Mouse (Mus musculus): Measurements from ENCODE around the gene Nrf1.

The Nrf1 gene

DNA sequence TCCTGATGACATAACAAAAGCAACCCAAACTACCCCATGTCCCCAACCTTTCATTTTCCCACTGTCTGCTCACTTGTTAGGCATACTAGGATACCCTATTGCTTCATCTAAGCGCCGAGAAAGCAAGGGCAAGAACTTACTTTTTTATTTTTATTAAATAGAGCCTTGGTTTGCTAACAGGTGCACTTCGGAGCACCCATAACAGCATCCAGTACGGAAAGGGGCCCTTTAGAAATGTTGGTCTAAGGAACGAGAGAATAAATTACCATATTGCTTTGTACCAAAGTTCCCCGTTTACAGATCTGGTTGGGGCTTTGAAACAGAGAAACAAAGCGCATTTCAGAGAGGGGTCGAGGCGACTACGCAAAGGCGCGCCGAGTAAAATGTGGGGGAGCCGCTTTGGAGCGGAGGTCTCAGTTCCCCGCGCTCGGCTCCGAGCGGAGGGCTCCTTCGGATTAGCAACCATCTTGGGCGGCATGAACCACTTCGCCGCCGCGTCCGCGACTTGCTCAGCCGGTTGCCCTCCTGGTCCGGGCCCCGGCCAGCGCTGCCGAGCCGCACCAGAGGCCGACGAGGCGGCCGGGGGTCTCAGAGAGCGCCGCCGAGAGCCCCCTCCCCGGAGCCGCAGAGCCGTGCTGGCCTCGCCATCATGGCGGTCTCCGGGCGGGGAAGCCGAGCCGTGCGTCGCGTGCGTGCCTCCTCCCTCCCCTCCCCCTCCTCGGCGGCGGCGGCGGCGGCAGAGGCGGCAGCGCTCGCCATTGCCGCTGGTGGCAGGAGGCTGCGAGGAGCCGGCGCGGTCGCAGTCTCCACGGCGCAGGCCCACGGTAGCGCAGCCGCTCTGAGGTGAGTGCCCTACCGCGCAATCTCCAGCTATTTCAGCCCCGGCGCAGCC lies at the start of gene Nrf1:
Gene Nrf1, plus strand, starts transcription at position 718 of the 892 bp plus-strand sequence.
- DNase-seq: peak; percentile 94

DNA sequence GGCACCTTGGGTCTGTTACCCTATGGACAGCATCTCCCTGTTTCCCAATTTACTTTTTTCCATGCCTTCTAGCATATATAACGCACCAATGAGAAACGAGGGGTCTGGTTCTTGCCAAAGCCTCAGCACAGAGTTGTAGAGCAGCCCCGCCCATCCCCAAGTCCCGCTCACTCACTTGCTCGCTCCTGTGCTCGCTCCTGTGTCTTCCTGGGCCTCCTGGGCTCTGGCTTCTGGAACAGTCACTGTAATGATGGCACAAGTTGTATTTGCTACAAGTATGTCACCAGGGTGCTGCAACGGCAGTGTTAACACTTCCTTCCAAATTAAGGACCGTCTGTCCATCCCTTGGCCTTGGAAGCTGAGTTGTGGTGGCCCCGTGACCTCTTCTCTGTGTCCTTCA lies 49.6 kb upstream of the Nrf1 start:
- DNase-seq: no peak

- no peak for DNase-seq
These were observed 49.0 kb upstream of the Nrf1 start for GRCm38 (mm10) chr6:29998771-29999170.

- DNase-seq: no peak
These were observed 45.2 kb upstream of the Nrf1 start for GRCm38 (mm10) chr6:30002628-30003027.

- DNase-seq: no peak
These were observed 41.9 kb upstream of the Nrf1 start for GRCm38 (mm10) chr6:30005851-30006250.

GRCm38 (mm10) chr6:30009204-30009603 lies 38.6 kb upstream of the Nrf1 start:
- no peak for DNase-seq

- no peak for DNase-seq
These were observed 34.3 kb upstream of the Nrf1 start for GRCm38 (mm10) chr6:30013520-30013919.

DNA sequence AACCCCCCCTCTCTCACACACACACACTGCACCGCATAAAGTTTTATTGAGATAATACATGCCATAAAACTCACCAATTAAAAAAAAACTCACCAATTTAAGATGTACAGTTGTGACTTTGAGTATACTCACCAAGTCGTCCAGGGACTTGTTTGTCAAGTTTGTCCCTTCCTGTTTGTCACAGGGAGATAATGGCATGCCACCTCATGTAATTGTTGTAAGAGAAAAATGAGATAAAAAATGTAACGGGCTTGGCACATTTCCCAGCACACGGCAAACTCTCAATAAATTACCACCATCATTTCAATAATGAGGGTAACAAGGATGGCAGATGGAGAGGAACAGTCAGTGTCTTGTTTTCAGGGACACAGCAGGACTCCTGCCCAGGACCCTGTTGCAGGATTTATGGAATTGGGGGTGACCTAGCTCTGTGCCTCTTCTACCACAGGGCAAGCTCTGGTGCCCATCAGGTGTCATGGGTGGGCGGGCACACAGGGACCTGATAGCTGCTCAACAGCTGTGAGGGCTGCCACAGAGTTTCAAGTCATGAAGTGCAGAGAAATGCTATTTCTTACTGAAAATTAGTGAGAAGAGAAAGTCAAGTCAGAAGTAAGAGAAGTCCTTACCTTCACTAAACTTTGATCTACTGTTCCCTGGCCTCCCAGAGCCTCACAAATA lies 33.5 kb upstream of the Nrf1 start:
- no peak for DNase-seq

- DNase-seq: no peak
These were observed 26.5 kb upstream of the Nrf1 start for GRCm38 (mm10) chr6:30021241-30021640.

DNA sequence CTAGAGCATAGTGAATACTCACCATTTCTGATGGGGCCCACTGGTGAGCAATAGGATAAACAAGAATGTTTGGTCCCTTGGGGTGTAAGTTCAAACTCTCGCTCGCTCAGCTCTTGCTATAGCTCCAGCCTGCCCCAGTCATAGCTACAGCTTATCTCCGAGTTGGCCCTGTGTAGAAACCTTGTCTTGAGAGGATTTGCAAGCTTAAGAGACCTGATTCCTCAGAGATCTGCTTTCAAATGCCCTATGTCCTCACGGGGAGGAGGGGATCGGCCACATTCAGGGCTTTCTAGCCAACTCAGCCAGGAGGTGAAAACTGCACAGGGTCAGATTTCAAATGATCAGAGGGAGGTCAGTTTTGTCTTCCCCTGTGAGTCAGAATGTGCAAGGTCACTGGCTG lies 26.1 kb upstream of the Nrf1 start:
- DNase-seq: peak; percentile 23

DNA sequence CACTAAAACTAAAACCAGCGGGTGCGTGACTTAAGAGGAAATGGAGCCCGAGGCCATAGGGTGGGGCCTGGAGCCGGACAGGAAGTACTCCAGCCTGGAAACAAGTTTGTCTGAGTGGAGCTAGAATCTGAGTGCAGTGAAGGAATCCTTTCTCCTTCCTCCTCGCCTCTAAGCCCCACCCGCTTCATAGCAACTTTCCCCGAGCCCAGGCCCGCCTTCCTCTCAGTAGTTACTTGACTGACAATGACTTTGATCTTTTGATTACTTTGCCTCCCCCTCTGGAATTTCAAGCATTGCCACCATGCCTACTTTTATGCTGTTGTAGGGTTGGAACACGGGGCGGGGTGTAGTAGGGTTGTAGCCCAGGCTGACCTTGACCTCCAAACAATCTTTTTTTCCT lies 21.0 kb upstream of the Nrf1 start:
- DNase-seq: peak; percentile 45

DNA sequence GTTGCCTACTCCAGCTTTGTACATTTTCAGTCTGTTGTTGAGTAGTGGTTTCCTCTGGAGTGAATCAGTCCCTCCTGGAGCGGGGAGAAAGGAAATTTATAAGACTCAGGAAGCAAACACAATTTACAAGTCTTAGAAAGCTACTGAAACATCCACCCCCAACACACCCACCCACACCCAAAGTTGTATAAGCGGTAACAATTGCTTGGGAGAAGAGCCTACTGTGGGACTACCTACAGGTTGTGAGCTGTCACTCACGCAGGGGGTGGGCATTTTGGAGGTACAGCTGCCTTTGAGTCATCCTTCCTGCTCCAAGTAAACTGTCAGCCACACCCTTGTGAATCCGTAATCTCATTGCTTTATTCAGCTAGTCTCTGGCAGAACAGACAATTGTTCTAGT lies 19.4 kb upstream of the Nrf1 start:
- DNase-seq: no peak

GRCm38 (mm10) chr6:30035112-30035511 lies 12.7 kb upstream of the Nrf1 start:
- no peak for DNase-seq

GRCm38 (mm10) chr6:30041498-30041897 lies 6.3 kb upstream of the Nrf1 start:
- DNase-seq: no peak

DNA sequence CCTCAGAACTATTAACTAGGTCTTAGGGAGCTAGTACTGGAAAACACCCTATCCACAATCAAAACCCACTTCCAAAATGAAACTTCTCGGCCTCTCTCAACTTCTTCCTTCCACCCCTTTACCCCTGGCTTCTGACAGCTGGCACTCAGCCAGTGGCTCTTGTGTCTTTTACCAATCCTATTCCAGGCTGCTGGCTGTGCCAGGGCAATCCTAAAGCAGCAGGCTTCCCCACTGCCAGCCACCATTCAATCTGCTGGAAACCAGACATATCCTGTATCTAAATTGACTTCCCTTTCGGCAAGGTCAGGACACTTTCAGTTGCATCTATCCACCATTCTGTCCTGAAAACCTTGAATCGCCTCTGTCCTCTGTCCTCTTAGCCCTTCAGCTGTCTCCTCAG lies 5.3 kb upstream of the Nrf1 start:
- DNase-seq: no peak

DNA sequence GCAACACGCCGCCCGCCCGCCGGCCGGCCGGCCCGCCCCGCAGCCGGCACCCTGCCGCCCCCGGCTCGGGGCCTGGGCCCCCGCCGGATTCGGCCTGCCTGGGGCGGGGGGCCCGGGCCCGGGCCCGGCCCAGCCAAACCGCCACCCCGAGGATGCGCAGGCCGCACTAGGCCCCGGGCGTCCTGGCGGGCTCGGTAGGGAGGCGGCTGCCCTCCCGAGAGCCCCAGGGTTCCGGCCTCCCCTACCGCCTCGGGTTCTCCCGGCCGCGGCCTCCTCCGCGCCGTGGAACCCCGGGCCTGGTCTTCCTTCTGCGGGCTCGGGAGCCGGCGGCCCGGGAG lies 344 bp downstream of the Nrf1 start:
- no peak for DNase-seq

DNA sequence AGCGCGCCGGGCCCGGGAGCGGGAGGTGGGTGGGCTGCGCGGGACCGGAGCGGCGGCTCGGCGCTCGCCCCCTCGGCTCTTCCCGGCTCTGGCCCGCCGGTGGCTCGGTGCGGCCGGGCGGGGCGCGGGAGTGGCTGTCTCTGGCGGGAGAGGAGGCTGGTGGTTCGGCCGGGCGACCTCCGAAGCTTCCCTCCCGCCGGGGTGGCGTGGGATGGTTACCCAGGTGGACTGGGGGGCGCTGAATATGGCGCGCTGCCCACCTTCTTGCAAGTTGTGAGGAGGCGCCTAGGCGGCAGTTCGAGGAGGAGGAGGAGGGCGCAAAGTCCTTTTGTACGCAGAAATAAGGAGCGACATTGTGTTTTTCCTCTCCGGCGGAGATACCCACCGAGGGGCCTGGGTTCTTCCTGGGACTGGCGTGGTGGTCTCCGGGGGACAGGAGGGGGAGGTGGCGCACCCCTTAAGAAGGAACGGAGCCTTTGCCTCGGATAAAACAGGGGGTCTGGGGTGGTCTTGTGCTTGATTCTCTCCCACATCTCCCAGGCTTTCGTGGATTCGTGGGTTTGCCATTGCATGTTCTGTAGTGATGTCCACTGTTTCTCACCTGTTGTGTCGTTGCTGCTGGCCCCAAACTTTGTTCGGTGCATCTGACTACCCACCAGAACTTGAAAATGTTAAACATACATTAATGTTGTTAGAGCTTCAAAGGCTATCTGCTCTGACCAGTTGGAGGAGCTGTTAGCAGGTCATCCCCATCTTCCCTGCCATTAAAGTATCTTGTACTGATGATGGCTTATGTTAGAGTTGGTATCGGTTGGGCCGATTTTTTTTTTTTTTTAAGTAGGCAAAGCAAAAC lies 939 bp downstream of the Nrf1 start:
- DNase-seq: peak; percentile 61

- DNase-seq: no peak
These were observed 5.3 kb downstream of the Nrf1 start for GRCm38 (mm10) chr6:30053116-30053515.

- DNase-seq: no peak
These were observed 14.8 kb downstream of the Nrf1 start for GRCm38 (mm10) chr6:30062544-30062943.

DNA sequence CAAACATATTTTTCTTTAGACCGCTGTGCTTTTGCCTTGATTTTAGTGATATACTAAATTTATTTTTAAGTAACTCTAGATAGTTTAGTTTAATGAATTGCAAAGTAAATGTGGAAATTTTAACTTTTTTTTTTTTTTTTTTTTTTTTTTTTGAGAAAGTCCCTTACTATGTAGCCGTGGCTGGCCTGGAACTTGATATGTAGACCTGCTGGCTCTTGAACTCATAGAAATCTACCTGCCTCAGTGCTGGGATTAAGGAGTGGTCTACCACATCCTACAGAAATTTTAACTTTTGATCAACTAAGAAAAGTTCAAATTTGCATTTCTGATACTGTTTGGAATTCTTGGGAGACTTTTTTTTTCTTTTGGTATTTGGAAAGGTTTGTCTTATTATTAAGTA lies 17.6 kb downstream of the Nrf1 start:
- no peak for DNase-seq

DNA sequence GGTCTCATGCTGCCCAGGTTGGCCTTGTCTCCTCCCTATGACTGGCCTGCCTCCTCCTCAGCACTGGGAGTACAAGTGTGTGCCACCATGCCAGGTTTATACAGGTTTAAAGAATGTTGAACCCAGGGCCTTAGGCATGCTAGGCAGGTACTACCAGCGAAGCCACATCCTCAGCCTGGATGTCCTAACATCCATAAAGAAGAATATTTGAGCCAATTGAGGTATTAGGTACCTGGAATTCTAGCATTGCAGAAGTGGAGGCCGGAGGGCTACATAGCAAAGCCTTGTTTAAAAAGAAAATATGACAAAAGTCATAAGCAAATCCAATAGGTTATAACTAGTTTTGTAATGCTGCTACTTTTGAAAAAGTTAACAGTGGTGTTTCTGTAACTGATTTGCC lies 19.0 kb downstream of the Nrf1 start:
- DNase-seq: no peak

- no peak for DNase-seq
These were observed 24.7 kb downstream of the Nrf1 start for GRCm38 (mm10) chr6:30072476-30072875.

DNA sequence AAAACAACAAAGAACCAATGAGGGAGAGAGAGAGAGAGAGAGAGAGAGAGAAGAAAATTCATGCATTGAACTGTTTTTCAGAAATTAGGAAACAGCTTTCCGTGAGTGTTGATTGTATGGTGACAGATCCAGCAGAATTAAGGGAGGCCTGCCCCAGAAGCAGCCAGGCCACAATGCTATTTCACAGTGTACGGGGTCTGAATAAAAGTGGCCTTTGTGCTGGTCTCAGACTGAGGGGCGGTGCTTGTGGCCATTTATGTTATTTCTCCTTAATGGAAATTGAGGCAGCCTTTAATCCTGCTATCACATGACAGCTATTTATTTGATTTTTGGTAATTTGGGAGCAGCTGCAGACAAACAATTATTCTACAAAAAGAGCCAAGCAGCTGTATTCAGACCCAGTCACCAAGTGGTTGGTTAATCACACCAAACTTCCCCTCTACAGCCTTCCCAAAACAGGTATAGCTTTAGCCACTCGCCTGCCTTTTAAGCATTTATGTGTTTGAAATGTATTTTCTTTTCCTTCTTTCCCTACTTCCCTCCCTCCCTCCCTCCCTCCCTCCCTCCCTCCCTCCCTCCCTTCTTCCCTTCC lies 31.2 kb downstream of the Nrf1 start:
- DNase-seq: peak; percentile 34
